Mouse (Mus musculus) 3T3-L1 (cell line): Measurements from ENCODE around the gene Naa80.

ENCODE experiments used
- DNase-seq: peaks from one replicate; pipeline ENCODE4 v3.0.0-alpha.2; 2015; ENCODE audit warnings: low read depth, low spot score

Gene Naa80

GRCm38 (mm10) chr9:107617461-107617860 lies 38.8 kb downstream of the Naa80 start:
- DNase-seq: no peak

- DNase-seq: no peak
These were observed 39.4 kb downstream of the Naa80 start for GRCm38 (mm10) chr9:107618098-107618497.

- DNase-seq: peak; percentile 76
These were observed 40.3 kb downstream of the Naa80 start for GRCm38 (mm10) chr9:107618778-107619545.

- peak; percentile 92 for DNase-seq
These were observed 40.8 kb downstream of the Naa80 start for GRCm38 (mm10) chr9:107619546-107619879.

GRCm38 (mm10) chr9:107620954-107621353 lies 42.3 kb downstream of the Naa80 start:
- DNase-seq: peak; percentile 69

GRCm38 (mm10) chr9:107624539-107624938 lies 45.9 kb downstream of the Naa80 start:
- peak; percentile 51 for DNase-seq

- DNase-seq: no peak
These were observed 46.3 kb downstream of the Naa80 start for GRCm38 (mm10) chr9:107624951-107625350.

- DNase-seq: no peak
These were observed 46.9 kb downstream of the Naa80 start for GRCm38 (mm10) chr9:107625351-107626128.

- DNase-seq: peak; percentile 96
These were observed 47.6 kb downstream of the Naa80 start for GRCm38 (mm10) chr9:107626158-107626843.

- DNase-seq: peak; percentile 84
These were observed 48.2 kb downstream of the Naa80 start for GRCm38 (mm10) chr9:107626844-107627277.

- no peak for DNase-seq
These were observed 48.9 kb downstream of the Naa80 start for GRCm38 (mm10) chr9:107627387-107628255.

- no peak for DNase-seq
These were observed 50.2 kb downstream of the Naa80 start for GRCm38 (mm10) chr9:107628721-107629410.

- DNase-seq: no peak
These were observed 50.7 kb downstream of the Naa80 start for GRCm38 (mm10) chr9:107629411-107629730.

- no peak for DNase-seq
These were observed 51.3 kb downstream of the Naa80 start for GRCm38 (mm10) chr9:107629901-107630425.

GRCm38 (mm10) chr9:107630576-107630975 lies 51.9 kb downstream of the Naa80 start:
- no peak for DNase-seq

- no peak for DNase-seq
These were observed 52.7 kb downstream of the Naa80 start for GRCm38 (mm10) chr9:107631311-107631826.

- no peak for DNase-seq
These were observed 53.2 kb downstream of the Naa80 start for GRCm38 (mm10) chr9:107631861-107632260.

GRCm38 (mm10) chr9:107632478-107632877 lies 53.8 kb downstream of the Naa80 start:
- DNase-seq: peak; percentile 58

- peak; percentile 86 for DNase-seq
These were observed 54.5 kb downstream of the Naa80 start for GRCm38 (mm10) chr9:107633091-107633660.
